Mouse (Mus musculus) heart, embryonic 14.5 days (tissue): ENCODE measurements around the gene Lmo3. TPM values are rescaled to one million over a fixed set of nuclear protein-coding genes. Genes with fewer than 3 reads are reported as not detected.

Experiments used
- polyA plus RNA-seq: library from polyadenylated mRNA; unstranded; fragments of >200 nt; fragmentation: Nextera tagmentation; extraction: Ambion mirVana; gene quantifications from 2 replicates; pipeline ENCODE4 v1.2.1, GENCODE M21; 2014

Gene Lmo3
- polyA plus RNA-seq, 1 experiment from 2014 or later = 1.9 TPM

Other genes with a start within 250 kb of the Lmo3 start
- gene Igbp1b, start 76.6 kb upstream of the Lmo3 start, polyA plus RNA-seq = not detected in 2 replicates